Mouse (Mus musculus) MEL (cell line): ENCODE results near the gene Cul4a. TPM values are rescaled to one million over a fixed set of nuclear protein-coding genes. Genes with fewer than 3 reads are reported as not detected.

Experiments used
- DNase-seq: peaks from one replicate; pipeline ENCODE4 v3.0.0; 2011; ENCODE audit warnings: low read depth, low spot score
- H3K27ac ChIP-seq: 2 replicates; pipeline ENCODE4 v1.5.1; 2012; ENCODE audit warnings: low read depth, mild to moderate bottlenecking, control low read depth, low read length, moderate library complexity; ENCODE audit not compliant: control insufficient read depth
- H3K27me3 ChIP-seq, 2 experiments: fragments of 150-350 bp in 1 of 2; sonication (generic) in 1 of 2; 2 replicates each; pipeline ENCODE4 v1.6.1; 2012; ENCODE audit warnings: low read length in 2 of 2, mild to moderate bottlenecking in 2 of 2, improper control_type of control experiment in 1 of 2, moderate library complexity in 1 of 2; ENCODE audit not compliant: insufficient read depth in 2 of 2, control insufficient read depth in 1 of 2
- H3K36me3 ChIP-seq, 2 experiments: 2 replicates each; pipeline ENCODE4 v1.6.1; 2012 to 2014; ENCODE audit warnings: low read length in 2 of 2, improper control_type of control experiment in 1 of 2, inconsistent platforms in 1 of 2, mild to moderate bottlenecking in 1 of 2; ENCODE audit not compliant: insufficient read depth in 2 of 2, control insufficient read depth in 1 of 2
- H3K4me1 ChIP-seq, 2 experiments: fragments of 150-350 bp in 1 of 2; sonication (generic) in 1 of 2; 2 replicates each; pipeline ENCODE4 v1.6.1; 2012; ENCODE audit warnings: low read length in 2 of 2, improper control_type of control experiment in 1 of 2, mild to moderate bottlenecking in 1 of 2; ENCODE audit not compliant: insufficient read depth in 2 of 2, control insufficient read depth in 1 of 2
- H3K4me3 ChIP-seq, 2 experiments: fragments of 150-350 bp in 1 of 2; sonication (generic) in 1 of 2; 2 replicates each; pipeline ENCODE4 v1.5.1; 2012; ENCODE audit warnings: low read depth in 2 of 2, low read length in 2 of 2, mild to moderate bottlenecking in 2 of 2, moderate library complexity in 2 of 2, control low read depth in 1 of 2, improper control_type of control experiment in 1 of 2; ENCODE audit not compliant: control insufficient read depth in 1 of 2, insufficient read depth in 1 of 2
- H3K79me2 ChIP-seq: 2 replicates; pipeline ENCODE4 v1.6.1; 2012; ENCODE audit warnings: mild to moderate bottlenecking, low read length, moderate library complexity; ENCODE audit not compliant: control insufficient read depth, poor library complexity, insufficient read depth
- H3K9ac ChIP-seq: 2 replicates; pipeline ENCODE4 v1.6.1; 2012; ENCODE audit warnings: low read depth, mild to moderate bottlenecking, control low read depth, low read length, moderate library complexity; ENCODE audit not compliant: control insufficient read depth, poor library complexity, severe bottlenecking
- H3K9me3 ChIP-seq: fragments of 150-350 bp; sonication (generic); replicated peaks from 2 replicates; pipeline ENCODE4 v1.6.1; 2012; ENCODE audit warnings: mild to moderate bottlenecking, low read length, improper control_type of control experiment, moderate library complexity; ENCODE audit not compliant: insufficient read depth
- CHD1 ChIP-seq: IDR thresholded peaks from 2 replicates; pipeline ENCODE4 v1.6.1; 2012; ENCODE audit warnings: low read depth, mild to moderate bottlenecking, inconsistent platforms, low read length, improper control_type of control experiment
- CHD2 ChIP-seq: IDR thresholded peaks from 2 replicates; pipeline ENCODE4 v1.6.1; 2011; ENCODE audit warnings: low read length, improper control_type of control experiment
- CTCF ChIP-seq, 3 experiments: IDR thresholded peaks in 2 of 3; conservative IDR thresholded peaks in 1 of 3; 2 replicates each; pipeline ENCODE4 v1.5.1; 2011 to 2012; ENCODE audit warnings: low read length in 3 of 3, low read depth in 2 of 3, mild to moderate bottlenecking in 2 of 3, improper control_type of control experiment in 1 of 3, inconsistent platforms in 1 of 3, mixed read lengths in 1 of 3, moderate library complexity in 1 of 3; ENCODE audit not compliant: control insufficient read depth in 1 of 3, insufficient read depth in 1 of 3, poor library complexity in 1 of 3, severe bottlenecking in 1 of 3
- E2F4 ChIP-seq: IDR thresholded peaks from 2 replicates; pipeline ENCODE4 v1.6.1; 2011; ENCODE audit warnings: low read depth, low read length, improper control_type of control experiment, borderline replicate concordance
- ELF1 ChIP-seq: IDR thresholded peaks from 2 replicates; pipeline ENCODE4 v1.6.1; 2014; ENCODE audit warnings: low read depth, mild to moderate bottlenecking, inconsistent platforms, low read length, improper control_type of control experiment, moderate library complexity
- GATA1 ChIP-seq: IDR thresholded peaks from 2 replicates; pipeline ENCODE4 v1.6.1; 2011; ENCODE audit warnings: low read depth, low read length, improper control_type of control experiment
- HCFC1 ChIP-seq: IDR thresholded peaks from 2 replicates; pipeline ENCODE4 v1.6.1; 2012; ENCODE audit warnings: low read depth, mild to moderate bottlenecking, inconsistent platforms, low read length, improper control_type of control experiment, moderate library complexity
- JUND ChIP-seq: IDR thresholded peaks from 2 replicates; pipeline ENCODE4 v1.6.1; 2011; ENCODE audit warnings: low read depth, mild to moderate bottlenecking, improper control_type of control experiment, low read length
- KAT2A ChIP-seq: conservative IDR thresholded peaks from 2 replicates; pipeline ENCODE4 v1.6.1; 2012; ENCODE audit warnings: low read depth, low read length, improper control_type of control experiment, inconsistent platforms
- MAZ ChIP-seq: IDR thresholded peaks from 2 replicates; pipeline ENCODE4 v1.6.1; 2012; ENCODE audit warnings: low read depth, mild to moderate bottlenecking, inconsistent platforms, low read length, improper control_type of control experiment
- MEF2A ChIP-seq: IDR thresholded peaks from 2 replicates; pipeline ENCODE4 v1.6.1; 2014; ENCODE audit warnings: low read depth, mild to moderate bottlenecking, inconsistent platforms, low read length, improper control_type of control experiment; ENCODE audit not compliant: poor library complexity, insufficient replicate concordance, severe bottlenecking; ENCODE audit errors: extremely low read depth
- MXI1 ChIP-seq: IDR thresholded peaks from 2 replicates; pipeline ENCODE4 v1.6.1; 2011; ENCODE audit warnings: mild to moderate bottlenecking, low read depth, low read length, improper control_type of control experiment
- NELFE ChIP-seq: IDR thresholded peaks from 2 replicates; pipeline ENCODE4 v1.6.1; 2011; ENCODE audit warnings: low read depth, low read length, improper control_type of control experiment
- POLR2A ChIP-seq, 2 experiments: IDR thresholded peaks; 2 replicates each; pipeline ENCODE4 v1.6.1; 2011 to 2012; ENCODE audit warnings: low read length in 2 of 2, mild to moderate bottlenecking in 2 of 2, control low read depth in 1 of 2, improper control_type of control experiment in 1 of 2, low read depth in 1 of 2, moderate library complexity in 1 of 2; ENCODE audit not compliant: control insufficient read depth in 1 of 2, insufficient read depth in 1 of 2, poor library complexity in 1 of 2
- POLR2AphosphoS5 ChIP-seq: IDR thresholded peaks from 2 replicates; pipeline ENCODE4 v1.6.1; 2012; ENCODE audit warnings: low read depth, borderline replicate concordance, mild to moderate bottlenecking, inconsistent platforms, low read length, moderate library complexity, mixed read lengths
- RAD21 ChIP-seq: IDR thresholded peaks from 2 replicates; pipeline ENCODE4 v1.6.1; 2011; ENCODE audit warnings: mild to moderate bottlenecking, low read depth, low read length, improper control_type of control experiment
- RCOR1 ChIP-seq: IDR thresholded peaks from 2 replicates; pipeline ENCODE4 v1.6.1; 2012; ENCODE audit warnings: low read depth, mild to moderate bottlenecking, inconsistent platforms, low read length, improper control_type of control experiment
- SIN3A ChIP-seq: IDR thresholded peaks from 2 replicates; pipeline ENCODE4 v1.6.1; 2012; ENCODE audit warnings: low read length, improper control_type of control experiment, inconsistent platforms
- SMC3 ChIP-seq: IDR thresholded peaks from 2 replicates; pipeline ENCODE4 v1.6.1; 2011; ENCODE audit warnings: low read depth, low read length, improper control_type of control experiment
- TAL1 ChIP-seq: IDR thresholded peaks from 2 replicates; pipeline ENCODE4 v1.6.1; 2012; ENCODE audit warnings: mild to moderate bottlenecking, inconsistent platforms, low read length, moderate library complexity, mixed read lengths
- TCF12 ChIP-seq: IDR thresholded peaks from 2 replicates; pipeline ENCODE4 v1.6.1; 2014; ENCODE audit warnings: low read depth, mild to moderate bottlenecking, inconsistent platforms, low read length, improper control_type of control experiment, moderate library complexity
- USF1 ChIP-seq: IDR thresholded peaks from 2 replicates; pipeline ENCODE4 v1.6.1; 2014; ENCODE audit warnings: low read depth, mild to moderate bottlenecking, inconsistent platforms, low read length, improper control_type of control experiment, moderate library complexity
- ZKSCAN1 ChIP-seq: IDR thresholded peaks from 2 replicates; pipeline ENCODE4 v1.6.1; 2012; ENCODE audit warnings: low read depth, mild to moderate bottlenecking, inconsistent platforms, low read length, improper control_type of control experiment, moderate library complexity
- ZNF384 ChIP-seq: IDR thresholded peaks from 2 replicates; pipeline ENCODE4 v1.6.1; 2012; ENCODE audit warnings: low read depth, mild to moderate bottlenecking, inconsistent platforms, low read length, improper control_type of control experiment
- polyA plus RNA-seq, 2 experiments: library from polyadenylated mRNA; stranded (reverse) in 1 of 2; unstranded in 1 of 2; fragments of >175 nt in 1 of 2; fragments of >200 nt in 1 of 2; gene quantifications; 2 replicates each; pipeline versions ENCODE4 v1.2.1 to v1.2.4; 2012; ENCODE audit warnings: low replicate concordance in 2 of 2, low read depth in 1 of 2; ENCODE audit not compliant: insufficient read length in 2 of 2, insufficient read depth in 1 of 2, missing spikeins in 1 of 2
- total RNA-seq: library from RNA; depleted of rRNA; stranded (reverse); fragments of 300-350 nt; gene quantifications from 2 replicates; pipeline ENCODE4 v1.2.3, GENCODE M21; 2012

Cul4a gene
- total and polyA plus RNA-seq, 3 experiments: 56.2 to 131 (median 81.4) TPM

- DNase-seq: no peak
- no peaks in the 10 kb centered on the region for H3K27me3 ChIP-seq
- H3K79me2 ChIP-seq: no peaks in the 10 kb centered on the region
- H3K36me3 ChIP-seq: peaks cover 0 to 2% of the 10 kb centered on the region in 2 experiments; a peak in 1 of 4 replicates
- TF ChIP-seq CHD2 (no peak), E2F4 (no peak), MEF2A (no peak), RAD21 (no peak), HCFC1 (no peak), MXI1 (no peak), ELF1 (no peak), SMC3 (no peak), CHD1 (no peak)
- no peak overlapping the region for H3K27ac ChIP-seq
- no peak overlapping the region for H3K9ac ChIP-seq
- no peak overlapping the region for H3K4me3 ChIP-seq
- H3K9me3 ChIP-seq: no peaks in the 10 kb centered on the region
- H3K4me1 ChIP-seq: peaks cover 0 to 17% of the 10 kb centered on the region in 2 experiments; a peak in 2 of 4 replicates
These were observed 74.1 kb downstream of the Cul4a start for GRCm38 (mm10) chr8:13179482-13179881.

GRCm38 (mm10) chr8:13179948-13180347, 74.5 kb downstream of the Cul4a start:
- no peak overlapping the region for H3K27ac ChIP-seq
- no peak for DNase-seq
- peaks cover 0 to 17% of the 10 kb centered on the region in 2 experiments; a peak in 2 of 4 replicates for H3K4me1 ChIP-seq
- H3K4me3 ChIP-seq: no peak overlapping the region
- H3K36me3 ChIP-seq: peaks cover 0 to 2% of the 10 kb centered on the region in 2 experiments; a peak in 1 of 4 replicates
- no peaks in the 10 kb centered on the region for H3K9me3 ChIP-seq
- H3K27me3 ChIP-seq: no peaks in the 10 kb centered on the region
- TF ChIP-seq GATA1 (0 out of 2 replicates have a peak, but pooled peaks have one; percentile 4), ZKSCAN1 (no peak)
- H3K9ac ChIP-seq: no peak overlapping the region
- no peaks in the 10 kb centered on the region for H3K79me2 ChIP-seq

GRCm38 (mm10) chr8:13180408-13180807, 75.0 kb downstream of the Cul4a start:
- H3K79me2 ChIP-seq: no peaks in the 10 kb centered on the region
- peaks cover 0 to 2% of the 10 kb centered on the region in 2 experiments; a peak in 1 of 4 replicates for H3K36me3 ChIP-seq
- no peak for DNase-seq
- H3K4me1 ChIP-seq: peaks cover 0 to 17% of the 10 kb centered on the region in 2 experiments; a peak in 2 of 4 replicates
- no peak overlapping the region for H3K27ac ChIP-seq
- TF ChIP-seq JUND (no peak), KAT2A (no peak), E2F4 (no peak), TAL1 (no peak), ZKSCAN1 (no peak), NELFE (no peak), RCOR1 (no peak), POLR2A (IDR thresholded peaks at IDR 0.05; ENCODE audit: control insufficient read depth in 1 of 2, insufficient read depth in 1 of 2, low read depth in 1 of 2, low read length in 2 of 2, poor library complexity in 1 of 2) (no peak), CTCF (IDR thresholded peaks at IDR 0.05 in 2 of 3, conservative IDR thresholded peaks at IDR 0.05 in 1 of 3; ENCODE audit: control insufficient read depth in 1 of 3, insufficient read depth in 1 of 3, low read depth in 2 of 3, low read length in 3 of 3, poor library complexity in 1 of 3, severe bottlenecking in 1 of 3) (no peak), TCF12 (no peak), SMC3 (no peak), GATA1 (no peak), POLR2AphosphoS5 (no peak), MAZ (no peak), SIN3A (no peak), ZNF384 (no peak), CHD1 (no peak), USF1 (no peak)
- H3K27me3 ChIP-seq: no peaks in the 10 kb centered on the region
- H3K4me3 ChIP-seq: no peak overlapping the region
- no peak overlapping the region for H3K9ac ChIP-seq
- H3K9me3 ChIP-seq: no peaks in the 10 kb centered on the region
